Mouse (Mus musculus) testis, adult 2 months (tissue): ENCODE measurements around the gene Ppm1m.
A peak's percentile ranks its signal among the peaks of the same experiment; 100 is the strongest.

Source experiments
- CTCF ChIP-seq: fragments of 200-500 bp; IDR thresholded peaks from 2 replicates; pipeline ENCODE4 v1.5.1; 2012; ENCODE audit warnings: low read depth, mild to moderate bottlenecking, inconsistent platforms, low read length, moderate library complexity; ENCODE audit not compliant: control insufficient read depth, insufficient read depth, insufficient replicate concordance
- POLR2A ChIP-seq: fragments of 200-500 bp; IDR thresholded peaks from 2 replicates; pipeline ENCODE4 v1.6.1; 2012; ENCODE audit warnings: low read depth, mild to moderate bottlenecking, inconsistent platforms, low read length, moderate library complexity; ENCODE audit not compliant: control insufficient read depth

GRCm38 (mm10) chr9:106202819-106203636 lies 3.5 kb upstream of the Ppm1m start, which contains the start of gene Twf2:
- TF ChIP-seq CTCF (no peak), POLR2A (peak; percentile 24; the same call in 1 of the 2 replicates)
